25 mouse cellular contexts compared by ENCODE assay signal in the genomic region with DNA sequence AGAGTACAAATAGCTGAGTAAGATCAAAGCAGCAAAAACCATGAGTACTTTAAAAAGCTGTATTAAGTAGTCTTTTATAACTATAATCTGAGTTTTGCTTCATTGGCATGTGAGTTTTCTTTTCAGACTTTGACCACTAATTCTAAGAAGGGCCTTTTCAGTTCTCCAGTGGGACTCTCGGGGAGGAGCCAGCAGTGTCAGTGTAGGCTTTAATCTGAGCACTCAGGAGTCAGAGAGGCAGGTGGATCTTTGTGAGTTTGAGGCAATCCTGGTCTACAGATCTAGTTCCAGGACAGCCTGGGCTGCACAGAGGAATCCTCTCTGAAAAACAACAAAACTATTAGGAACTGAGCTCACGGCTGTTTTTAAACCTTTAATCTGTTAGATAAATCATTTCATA. TPM values are rescaled to one million over a fixed set of nuclear protein-coding genes. Genes with fewer than 3 reads are reported as not detected.
DNase-seq lines count a peak whose midpoint lies in the region; ATAC-seq lines count a peak whose summit lies in the region.
"Had no signal": no experiment of that assay in that cellular context is flagged by ENCODE, and none has a peak within 500 bp of the region (broad histone marks: within the 10 kb centered on the region; RNA-seq: fewer than 3 reads in every experiment).

No protein-coding gene starts in this region.

- no peak overlapping the region for H3K27ac ChIP-seq in kidney, embryonic 14.5 days (ENCODE audit: low read depth, low read length)
- no peak overlapping the region for H3K27ac ChIP-seq in kidney, embryonic 16.5 days (ENCODE audit: low read length)
- H3K27ac ChIP-seq in intestine, embryonic 15.5 days = no peak overlapping the region
- H3K27ac ChIP-seq in intestine, embryonic 16.5 days (ENCODE audit: low read length) = no peak overlapping the region
- H3K27ac ChIP-seq: embryonic facial prominence, embryonic 15.5 days; forebrain, embryonic 10.5 days; forebrain, embryonic 12.5 days had no signal

- H3K4me1 ChIP-seq in kidney, embryonic 14.5 days (ENCODE audit: control insufficient read depth, insufficient read depth, low read length) = no peaks in the 10 kb centered on the region
- H3K4me1 ChIP-seq in kidney, embryonic 16.5 days (ENCODE audit: insufficient read depth, low read length) = no peaks in the 10 kb centered on the region
- no peaks in the 10 kb centered on the region for H3K4me1 ChIP-seq in intestine, embryonic 15.5 days (replicated peaks)
- no peaks in the 10 kb centered on the region for H3K4me1 ChIP-seq in intestine, embryonic 16.5 days (ENCODE audit: control insufficient read depth, insufficient read depth, low read length)

- ATAC-seq in kidney, embryonic 14.5 days (ENCODE audit: low FRiP score, low TSS enrichment) = no peak
- no peak for ATAC-seq in kidney, embryonic 16.5 days (ENCODE audit: low FRiP score, low TSS enrichment)
- peak; percentile 59; the same call in 1 of the 2 replicates for ATAC-seq in intestine, embryonic 15.5 days
- ATAC-seq in intestine, embryonic 16.5 days = peak; percentile 60
- ATAC-seq: forebrain, embryonic 14.5 days; forebrain, embryonic 16.5 days had no signal

- DNase-seq in kidney, adult 9 months = peak; percentile 49
- peak; percentile 35 to 48 for DNase-seq in kidney, postnatal 36 days
- DNase-seq in spleen, adult 12 weeks (ENCODE audit: low spot score) = no peak
- no peak for DNase-seq in embryo, embryonic 11 days
- DNase-seq: adrenal gland, adult 2 months; adrenal gland, postnatal 10 days; adrenal gland, postnatal 25 days; cerebellum, adult 11-12 months; cerebellum, adult 2 months; cerebellum, adult 9-10 months; cerebellum, postnatal 10 days; cerebellum, postnatal 25 days had no signal

- no peaks in the 10 kb centered on the region for H3K9me3 ChIP-seq in kidney, embryonic 14.5 days (ENCODE audit: control insufficient read depth, low read length)
- 0 out of 2 replicates have a peak, but pooled peaks cover 2% of the 10 kb centered on the region for H3K9me3 ChIP-seq in kidney, embryonic 16.5 days (ENCODE audit: low read length)
- no peaks in the 10 kb centered on the region for H3K9me3 ChIP-seq in intestine, embryonic 15.5 days
- no peaks in the 10 kb centered on the region for H3K9me3 ChIP-seq in intestine, embryonic 16.5 days (ENCODE audit: control insufficient read depth, low read length)
- H3K9me3 ChIP-seq: embryonic facial prominence, embryonic 13.5 days; embryonic facial prominence, embryonic 15.5 days; forebrain, embryonic 12.5 days had no signal

- H3K4me3 ChIP-seq in kidney, embryonic 14.5 days (ENCODE audit: low read length) = no peak overlapping the region
- no peak overlapping the region for H3K4me3 ChIP-seq in kidney, embryonic 16.5 days (ENCODE audit: low read length)
- H3K4me3 ChIP-seq in intestine, embryonic 15.5 days (replicated peaks) = no peak overlapping the region
- no peak overlapping the region for H3K4me3 ChIP-seq in intestine, embryonic 16.5 days (ENCODE audit: low read length)
- H3K4me3 ChIP-seq: embryonic facial prominence, embryonic 13.5 days; embryonic facial prominence, embryonic 15.5 days; erythroblast, embryonic 14.5 days; forebrain, embryonic 10.5 days; forebrain, embryonic 12.5 days had no signal

- no peak overlapping the region for H3K4me2 ChIP-seq in kidney, embryonic 14.5 days (replicated peaks; ENCODE audit: low read depth, low read length)
- H3K4me2 ChIP-seq in kidney, embryonic 16.5 days (replicated peaks; ENCODE audit: low read depth, low read length) = no peak overlapping the region
- H3K4me2 ChIP-seq in intestine, embryonic 15.5 days (replicated peaks) = no peak overlapping the region
- no peak overlapping the region for H3K4me2 ChIP-seq in intestine, embryonic 16.5 days (ENCODE audit: low read depth, low read length)
- H3K4me2 ChIP-seq: embryonic facial prominence, embryonic 13.5 days; embryonic facial prominence, embryonic 15.5 days; forebrain, embryonic 12.5 days had no signal

- 68% methylated on average over 2 of the region's 2 CpGs for WGBS in kidney, embryonic 14.5 days
- 56% methylated on average over 2 of the region's 2 CpGs for WGBS in kidney, embryonic 16.5 days
- 59% methylated on average over 2 of the region's 2 CpGs for WGBS in intestine, embryonic 15.5 days
- WGBS in intestine, embryonic 16.5 days = 61% methylated on average over 2 of the region's 2 CpGs

- H3K27me3 ChIP-seq in kidney, embryonic 14.5 days (ENCODE audit: control insufficient read depth, insufficient read depth, low read length) = no peaks in the 10 kb centered on the region
- no peaks in the 10 kb centered on the region for H3K27me3 ChIP-seq in kidney, embryonic 16.5 days (ENCODE audit: insufficient read depth, low read length)
- no peaks in the 10 kb centered on the region for H3K27me3 ChIP-seq in intestine, embryonic 15.5 days (replicated peaks)
- no peaks in the 10 kb centered on the region for H3K27me3 ChIP-seq in intestine, embryonic 16.5 days (replicated peaks; ENCODE audit: control insufficient read depth, insufficient read depth, low read length)
- H3K27me3 ChIP-seq: embryonic facial prominence, embryonic 13.5 days; embryonic facial prominence, embryonic 15.5 days; forebrain, embryonic 12.5 days had no signal

- peaks cover 12% of the 10 kb centered on the region; the same call in 1 of the 2 replicates for H3K36me3 ChIP-seq in kidney, embryonic 14.5 days (ENCODE audit: control insufficient read depth, insufficient read depth, low read length)
- H3K36me3 ChIP-seq in kidney, embryonic 16.5 days (ENCODE audit: insufficient read depth, low read length) = peaks cover 16% of the 10 kb centered on the region
- H3K36me3 ChIP-seq in intestine, embryonic 15.5 days = peaks cover 8% of the 10 kb centered on the region; the same call in 1 of the 2 replicates
- 0 out of 2 replicates have a peak, but pooled peaks cover 5% of the 10 kb centered on the region for H3K36me3 ChIP-seq in intestine, embryonic 16.5 days (ENCODE audit: control insufficient read depth, insufficient read depth, low read length)

- no peak overlapping the region for H3K9ac ChIP-seq in kidney, embryonic 14.5 days (ENCODE audit: low read depth, low read length)
- no peak overlapping the region for H3K9ac ChIP-seq in kidney, embryonic 16.5 days (replicated peaks; ENCODE audit: low read length)
- H3K9ac ChIP-seq in intestine, embryonic 15.5 days = no peak overlapping the region
- no peak overlapping the region for H3K9ac ChIP-seq in intestine, embryonic 16.5 days (ENCODE audit: low read depth, low read length)
- H3K9ac ChIP-seq: embryonic facial prominence, embryonic 13.5 days; embryonic facial prominence, embryonic 15.5 days; forebrain, embryonic 12.5 days had no signal

RNA-seq across cellular contexts. Expression of a gene that starts 23.0 kb away (rescaled TPM):
- polyA plus RNA-seq in kidney, embryonic 14.5 days (2014; fragmentation: Nextera tagmentation; extraction: Ambion mirVana) = not detected in 2 replicates
- polyA plus RNA-seq in kidney, embryonic 16.5 days (2015; fragmentation: Nextera tagmentation; extraction: Ambion mirVana) = 0.14 and 0.17 TPM in 2 replicates
- polyA plus RNA-seq in intestine, embryonic 15.5 days (2015; fragmentation: Nextera tagmentation; extraction: Ambion mirVana) = not detected in 2 replicates
- polyA plus RNA-seq in intestine, embryonic 16.5 days (2015; fragmentation: Nextera tagmentation; extraction: Ambion mirVana) = not detected in 2 replicates
- polyA plus RNA-seq: brain, embryonic 14.5 days; embryonic facial prominence, embryonic 11.5 days; erythroblast, embryonic 14.5 days; forebrain, embryonic 10.5 days; forebrain, embryonic 12.5 days; forebrain, embryonic 14.5 days; forebrain, embryonic 16.5 days had no signal

RNA-seq across cellular contexts. Expression of a gene that starts 23.6 kb away (rescaled TPM):
- polyA plus RNA-seq in kidney, embryonic 14.5 days (2014; fragmentation: Nextera tagmentation; extraction: Ambion mirVana) = 9.8 and 13.2 TPM in 2 replicates
- 8.7 and 11.1 TPM in 2 replicates for polyA plus RNA-seq in kidney, embryonic 16.5 days (2015; fragmentation: Nextera tagmentation; extraction: Ambion mirVana)
- polyA plus RNA-seq in intestine, embryonic 15.5 days (2015; fragmentation: Nextera tagmentation; extraction: Ambion mirVana) = 11.6 and 12.9 TPM in 2 replicates
- 11.4 and 12.5 TPM in 2 replicates for polyA plus RNA-seq in intestine, embryonic 16.5 days (2015; fragmentation: Nextera tagmentation; extraction: Ambion mirVana)

RNA-seq across cellular contexts. Expression of a gene that starts 51.1 kb away (rescaled TPM):
- polyA plus RNA-seq in kidney, embryonic 14.5 days (2014; fragmentation: Nextera tagmentation; extraction: Ambion mirVana) = 319 and 349 TPM in 2 replicates
- polyA plus RNA-seq in kidney, embryonic 16.5 days (2015; fragmentation: Nextera tagmentation; extraction: Ambion mirVana) = 344 and 350 TPM in 2 replicates
- 368 and 384 TPM in 2 replicates for polyA plus RNA-seq in intestine, embryonic 15.5 days (2015; fragmentation: Nextera tagmentation; extraction: Ambion mirVana)
- 410 and 422 TPM in 2 replicates for polyA plus RNA-seq in intestine, embryonic 16.5 days (2015; fragmentation: Nextera tagmentation; extraction: Ambion mirVana)

RNA-seq across cellular contexts. Expression of a gene that starts 59.6 kb away (rescaled TPM):
- not detected in 2 replicates for polyA plus RNA-seq in kidney, embryonic 14.5 days (2014; fragmentation: Nextera tagmentation; extraction: Ambion mirVana)
- polyA plus RNA-seq in kidney, embryonic 16.5 days (2015; fragmentation: Nextera tagmentation; extraction: Ambion mirVana) = 0.22 TPM in 1 of 2 replicates, not detected in the other
- polyA plus RNA-seq in intestine, embryonic 15.5 days (2015; fragmentation: Nextera tagmentation; extraction: Ambion mirVana) = not detected in 2 replicates
- polyA plus RNA-seq in intestine, embryonic 16.5 days (2015; fragmentation: Nextera tagmentation; extraction: Ambion mirVana) = not detected in 2 replicates
- polyA plus RNA-seq: cerebellum, adult 2 months; embryonic facial prominence, embryonic 15.5 days; forebrain, embryonic 10.5 days; forebrain, embryonic 12.5 days; forebrain, embryonic 14.5 days had no signal

Comparison
In these comparisons a context has a peak if more than half of its experiments do, and no peak if none do; other contexts are left out.
1. DNase-seq: peak in kidney, adult 9 months (single experiment) and kidney, postnatal 36 days (2 of 2); none in spleen, adult 12 weeks (single experiment) and embryo, embryonic 11 days (single experiment).
2. ATAC-seq: peak in intestine, embryonic 15.5 days (single experiment) and intestine, embryonic 16.5 days (single experiment); none in kidney, embryonic 14.5 days (single experiment) and kidney, embryonic 16.5 days (single experiment).